Mouse (Mus musculus) heart, embryonic 10.5 days (tissue): ENCODE results near the gene Zfp60. TPM values are rescaled to one million over a fixed set of nuclear protein-coding genes. Genes with fewer than 3 reads are reported as not detected.
A peak's percentile ranks its signal among the peaks of the same experiment; 100 is the strongest.

Experiments
- DNase-seq: peaks from one replicate; pipeline ENCODE4 v3.0.0-alpha.2; 2017; ENCODE audit warnings: low spot score
- H3K27ac ChIP-seq: fragments of 300-500 bp; sonication (generic); 2 replicates; pipeline ENCODE4 v1.5.1; 2016; ENCODE audit warnings: mild to moderate bottlenecking
- H3K27me3 ChIP-seq: fragments of 300-500 bp; sonication (generic); 2 replicates; pipeline ENCODE4 v1.6.1; 2016; ENCODE audit warnings: mild to moderate bottlenecking; ENCODE audit not compliant: poor library complexity, insufficient read depth, severe bottlenecking
- H3K36me3 ChIP-seq: fragments of 300-500 bp; sonication (generic); 2 replicates; pipeline ENCODE4 v1.6.1; 2016; ENCODE audit warnings: mild to moderate bottlenecking, moderate library complexity
- H3K4me1 ChIP-seq: fragments of 300-500 bp; sonication (generic); 2 replicates; pipeline ENCODE4 v1.6.1; 2016; ENCODE audit warnings: mild to moderate bottlenecking
- H3K4me3 ChIP-seq: fragments of 300-500 bp; sonication (generic); 2 replicates; pipeline ENCODE4 v1.5.1; 2016; ENCODE audit warnings: mild to moderate bottlenecking, moderate library complexity
- H3K9me3 ChIP-seq: fragments of 300-500 bp; sonication (generic); 2 replicates; pipeline ENCODE4 v1.6.1; 2016; ENCODE audit warnings: mild to moderate bottlenecking, moderate library complexity
- WGBS: fragments of 180-500 bp; shearing (Covaris S2); methylation state at CpG from one replicate; pipeline ENCODE4 v1.1.7; 2016; 5-methylcytosine and 5-hydroxymethylcytosine counted together
- polyA plus RNA-seq: library from polyadenylated mRNA; unstranded; fragments of >200 nt; fragmentation: Nextera tagmentation; extraction: Ambion mirVana; gene quantifications from 2 replicates; pipeline ENCODE4 v1.2.1, GENCODE M21; 2016

The Zfp60 gene
- polyA plus RNA-seq: 23.8 and 28.7 TPM in 2 replicates

GRCm38 (mm10) chr7:27731281-27731883 lies at the start of gene Zfp60:
Zfp60 (plus strand) TSS chr7:27731389.
- H3K9me3 ChIP-seq: no peaks in the 10 kb centered on the region
- peaks cover 6% of the 10 kb centered on the region; the same call in 1 of the 2 replicates for H3K36me3 ChIP-seq
- peak within 1 kb of the TSS; percentile 72 for H3K4me3 ChIP-seq
- H3K27ac ChIP-seq: peak within 1 kb of the TSS; percentile 90
- peak; percentile 94 for DNase-seq
- H3K27me3 ChIP-seq: no peaks in the 10 kb centered on the region
- H3K4me1 ChIP-seq: peaks cover 14% of the 10 kb centered on the region
- under 1% methylated on average over 35 of the region's 35 CpGs for WGBS

- no peaks in the 10 kb centered on the region for H3K36me3 ChIP-seq
- peaks cover 19% of the 10 kb centered on the region; the same call in 1 of the 2 replicates for H3K27me3 ChIP-seq
- 0 out of 2 replicates have a peak, but pooled peaks cover under 1% of the 10 kb centered on the region for H3K4me1 ChIP-seq
- no peak overlapping the region for H3K4me3 ChIP-seq
- WGBS: 34% methylated on average over 2 of the region's 2 CpGs
- no peaks in the 10 kb centered on the region for H3K9me3 ChIP-seq
- DNase-seq: no peak
- H3K27ac ChIP-seq: no peak overlapping the region
These were observed 48.0 kb upstream of the Zfp60 start for GRCm38 (mm10) chr7:27683218-27683617.

- Histone ChIP-seq H3K4me1 (0 out of 2 replicates have a peak, but pooled peaks cover 4% of the 10 kb centered on the region), H3K27me3 (peaks cover 19% of the 10 kb centered on the region; the same call in 1 of the 2 replicates), H3K9me3 (no peaks in the 10 kb centered on the region), H3K36me3 (no peaks in the 10 kb centered on the region), H3K27ac (no peak overlapping the region), H3K4me3 (no peak overlapping the region)
- WGBS: 34% methylated on average over 5 of the region's 5 CpGs
- DNase-seq: no peak
These were observed 46.0 kb upstream of the Zfp60 start for GRCm38 (mm10) chr7:27685220-27685619.

- no peak for DNase-seq
- H3K4me3 ChIP-seq: no peak overlapping the region
- H3K27ac ChIP-seq: no peak overlapping the region
- H3K36me3 ChIP-seq: no peaks in the 10 kb centered on the region
- no peaks in the 10 kb centered on the region for H3K9me3 ChIP-seq
- H3K4me1 ChIP-seq: 0 out of 2 replicates have a peak, but pooled peaks cover 4% of the 10 kb centered on the region
- H3K27me3 ChIP-seq: peaks cover 19% of the 10 kb centered on the region; the same call in 1 of the 2 replicates
- WGBS: 1% methylated on average over 6 of the region's 6 CpGs
These were observed 45.5 kb upstream of the Zfp60 start for GRCm38 (mm10) chr7:27685681-27686080.

GRCm38 (mm10) chr7:27687043-27687442 lies 44.1 kb upstream of the Zfp60 start:
- peaks cover 15% of the 10 kb centered on the region; the same call in 1 of the 2 replicates for H3K27me3 ChIP-seq
- 0 out of 2 replicates have a peak, but pooled peaks cover 4% of the 10 kb centered on the region for H3K4me1 ChIP-seq
- H3K4me3 ChIP-seq: no peak overlapping the region
- 81% methylated on average over 1 of the region's 1 CpGs for WGBS
- H3K27ac ChIP-seq: no peak overlapping the region
- H3K36me3 ChIP-seq: no peaks in the 10 kb centered on the region
- H3K9me3 ChIP-seq: no peaks in the 10 kb centered on the region
- DNase-seq: no peak

GRCm38 (mm10) chr7:27687836-27688235 lies 43.4 kb upstream of the Zfp60 start:
- peak overlapping the region; percentile 67; the same call in 1 of the 2 replicates for H3K4me3 ChIP-seq

GRCm38 (mm10) chr7:27688246-27688788 lies 42.9 kb upstream of the Zfp60 start:
- WGBS: 41% methylated on average over 14 of the region's 14 CpGs

More at GRCm38 (mm10) chr7:27687836-27688235, 43.4 kb upstream of the Zfp60 start:
- peaks cover 15% of the 10 kb centered on the region; the same call in 1 of the 2 replicates for H3K27me3 ChIP-seq
- WGBS: 70% methylated on average over 3 of the region's 3 CpGs
- DNase-seq: no peak
- H3K27ac ChIP-seq: no peak overlapping the region
- H3K4me1 ChIP-seq: 0 out of 2 replicates have a peak, but pooled peaks cover 4% of the 10 kb centered on the region
- H3K36me3 ChIP-seq: no peaks in the 10 kb centered on the region
- H3K9me3 ChIP-seq: no peaks in the 10 kb centered on the region

GRCm38 (mm10) chr7:27688815-27689612 lies 42.2 kb upstream of the Zfp60 start, which contains the start of gene Zfp607b:
Zfp607b (plus strand) TSS chr7:27689340.
- Histone ChIP-seq H3K27ac (peak within 1 kb of the TSS; percentile 88), H3K4me1 (0 out of 2 replicates have a peak, but pooled peaks cover 4% of the 10 kb centered on the region), H3K9me3 (no peaks in the 10 kb centered on the region), H3K27me3 (peaks cover 13% of the 10 kb centered on the region; the same call in 1 of the 2 replicates), H3K4me3 (peak within 1 kb of the TSS; percentile 67), H3K36me3 (no peaks in the 10 kb centered on the region)
- under 1% methylated on average over 19 of the region's 19 CpGs for WGBS
- DNase-seq: peak; percentile 99

More at GRCm38 (mm10) chr7:27688246-27688788, 42.9 kb upstream of the Zfp60 start:
- H3K27ac ChIP-seq: peak overlapping the region; percentile 88
- H3K4me1 ChIP-seq: 0 out of 2 replicates have a peak, but pooled peaks cover 4% of the 10 kb centered on the region
- H3K9me3 ChIP-seq: no peaks in the 10 kb centered on the region
- DNase-seq: no peak
- peaks cover 15% of the 10 kb centered on the region; the same call in 1 of the 2 replicates for H3K27me3 ChIP-seq
- H3K4me3 ChIP-seq: peak overlapping the region; percentile 67
- H3K36me3 ChIP-seq: no peaks in the 10 kb centered on the region

GRCm38 (mm10) chr7:27691076-27691475 lies 40.1 kb upstream of the Zfp60 start:
- WGBS: 38% methylated on average over 5 of the region's 5 CpGs

GRCm38 (mm10) chr7:27696711-27697110 lies 34.5 kb upstream of the Zfp60 start:
- H3K9me3 ChIP-seq: no peaks in the 10 kb centered on the region
- no peak for DNase-seq
- no peak overlapping the region for H3K4me3 ChIP-seq
- no peaks in the 10 kb centered on the region for H3K27me3 ChIP-seq
- no peaks in the 10 kb centered on the region for H3K4me1 ChIP-seq
- no peak overlapping the region for H3K27ac ChIP-seq
- H3K36me3 ChIP-seq: no peaks in the 10 kb centered on the region
- 40% methylated on average over 3 of the region's 3 CpGs for WGBS

More at GRCm38 (mm10) chr7:27691076-27691475, 40.1 kb upstream of the Zfp60 start:
- no peaks in the 10 kb centered on the region for H3K9me3 ChIP-seq
- peak; percentile 74 for DNase-seq
- H3K4me3 ChIP-seq: no peak overlapping the region
- H3K36me3 ChIP-seq: no peaks in the 10 kb centered on the region
- 0 out of 2 replicates have a peak, but pooled peaks cover 4% of the 10 kb centered on the region for H3K4me1 ChIP-seq
- no peaks in the 10 kb centered on the region for H3K27me3 ChIP-seq
- no peak overlapping the region for H3K27ac ChIP-seq

- Histone ChIP-seq H3K27me3 (no peaks in the 10 kb centered on the region), H3K9me3 (peaks cover 4% of the 10 kb centered on the region; the same call in 1 of the 2 replicates), H3K4me3 (no peak overlapping the region), H3K36me3 (no peaks in the 10 kb centered on the region), H3K4me1 (no peaks in the 10 kb centered on the region), H3K27ac (no peak overlapping the region)
- DNase-seq: peak; percentile 30
- WGBS: 77% methylated on average over 7 of the region's 7 CpGs
These were observed 20.8 kb upstream of the Zfp60 start for GRCm38 (mm10) chr7:27710402-27710801.

GRCm38 (mm10) chr7:27721951-27722350 lies 9.2 kb upstream of the Zfp60 start:
- no peaks in the 10 kb centered on the region for H3K4me1 ChIP-seq
- no peaks in the 10 kb centered on the region for H3K36me3 ChIP-seq
- no peak for DNase-seq
- no peak overlapping the region for H3K4me3 ChIP-seq
- no peaks in the 10 kb centered on the region; the same call in 1 of the 2 replicates for H3K9me3 ChIP-seq
- 83% methylated on average over 8 of the region's 8 CpGs for WGBS
- no peak overlapping the region for H3K27ac ChIP-seq
- no peaks in the 10 kb centered on the region for H3K27me3 ChIP-seq
